Mouse (Mus musculus) left cerebral cortex, postnatal 14 days (tissue): ENCODE data around the gene Gm3488. TPM values are rescaled to one million over a fixed set of nuclear protein-coding genes. Genes with fewer than 3 reads are reported as not detected.
"Not testable (repeated sequence)": the region's sequence is repeated elsewhere in the genome, so short reads cannot be mapped to it uniquely, and the experiment has no call there.

ENCODE experiments used
- DNase-seq, 2 experiments: peaks; one replicate each; pipeline ENCODE4 v3.0.0; 2021 to 2022; ENCODE audit warnings: low spot score in 2 of 2, mixed read lengths in 1 of 2
- intact Hi-C: fragments of 180-260 bp; cut with DNase I; formaldehyde crosslinking; loops from one replicate; pipeline ENCODE4 v1.15.1; 2025
- long read RNA-seq, 2 experiments: library from polyadenylated mRNA; stranded (forward); transcript quantifications; one replicate each; pipeline ENCODE4 v2.0.0; 2021
- total RNA-seq, 2 experiments: library from RNA; stranded (reverse); gene quantifications; 2 replicates each; pipeline ENCODE4 v1.2.3; 2021

Gm3488 gene
- 1 to 10 TPM; 2.0 to 2.4 TPM for total RNA-seq
- long read RNA-seq, experiment 1, partial matches to known transcripts, result 0 of 1 reads
- long read RNA-seq, experiment 1, other reads (novel, unspliced or antisense), result 1 of 1 reads
- long read RNA-seq, experiment 2, partial matches to known transcripts, result 0 of 4 reads
- long read RNA-seq, experiment 2, other reads (novel, unspliced or antisense), result 3 of 4 reads

- DNase-seq, intact Hi-C loops: not testable (repeated sequence)
These were observed at the start of gene Gm3488 for GRCm38 (mm10) chr14:5501374-5501773. TSS of gene Gm3488 (plus strand) at chr14:5501674.

GRCm38 (mm10) chr14:5455367-5455766 lies 46.1 kb upstream of the Gm3488 start, which contains the start of gene Gm3194:
TSS of gene Gm3194 (minus strand) at chr14:5455467.
- intact Hi-C loops, DNase-seq: not testable (repeated sequence)

- DNase-seq, intact Hi-C loops: not testable (repeated sequence)
These were observed 41.0 kb upstream of the Gm3488 start for GRCm38 (mm10) chr14:5460469-5460868.

- intact Hi-C loops, DNase-seq: not testable (repeated sequence)
These were observed 23.7 kb upstream of the Gm3488 start, which contains the start of gene Gm8246 for GRCm38 (mm10) chr14:5477730-5478129. TSS of gene Gm8246 (minus strand) at chr14:5477830.

- intact Hi-C loops, DNase-seq: not testable (repeated sequence)
These were observed 17.6 kb upstream of the Gm3488 start, which contains the start of gene Gm3187 for GRCm38 (mm10) chr14:5483907-5484306. TSS of gene Gm3187 (plus strand) at chr14:5484207.

- intact Hi-C loops, DNase-seq: not testable (repeated sequence)
These were observed 36.7 kb downstream of the Gm3488 start, which contains the start of gene Gm3532 for GRCm38 (mm10) chr14:5538196-5538595. TSS of gene Gm3532 (plus strand) at chr14:5538496.

Other genes with a start within 250 kb of the Gm3488 start
- gene Gm3526, start 241.1 kb upstream of the Gm3488 start, total RNA-seq, result not detected
- not detected for gene Gm3542, start 166.7 kb upstream of the Gm3488 start, total RNA-seq
- gene Gm3500, start 112.6 kb upstream of the Gm3488 start, total RNA-seq, result not detected
- gene Gm3194, start 46.2 kb upstream of the Gm3488 start, total RNA-seq, result 1 to 10 TPM; 1.7 to 2.4 TPM
- not detected for gene Gm8246, start 23.8 kb upstream of the Gm3488 start, total RNA-seq
- not detected for gene Gm3187, start 17.5 kb upstream of the Gm3488 start, total RNA-seq
- gene Gm3532, start 36.8 kb downstream of the Gm3488 start, total RNA-seq, result not detected
- not detected for gene Gm8265, start 131.4 kb downstream of the Gm3488 start, total RNA-seq
- not detected for gene Gm9603, start 185.8 kb downstream of the Gm3488 start, total RNA-seq
- gene Gm3373, start 239.9 kb downstream of the Gm3488 start, total RNA-seq, result under 1 TPM in 1 of 2 experiments, not detected in 1; 0.37 TPM